Comparison of ENCODE assay signal across 22 mouse cellular contexts in the genomic region with DNA sequence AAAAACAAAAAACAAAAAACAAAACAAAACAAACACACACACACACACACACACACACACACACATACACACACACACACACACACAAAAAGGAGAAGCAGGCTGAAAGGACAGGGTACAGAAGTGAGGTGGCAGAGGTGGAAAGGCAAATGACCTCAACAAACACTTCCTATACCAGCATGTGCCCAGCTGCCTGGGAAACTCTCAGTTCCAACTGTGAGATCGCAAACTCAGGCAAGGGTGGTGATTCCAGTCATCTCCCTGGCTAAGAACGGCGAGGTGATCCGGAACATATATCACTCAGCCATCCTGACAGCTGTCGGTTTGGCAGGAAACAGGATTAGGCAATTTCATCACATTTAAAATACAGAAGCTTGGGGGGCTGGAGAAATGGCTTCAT.
"Had no signal": no experiment of that assay in that cellular context is flagged by ENCODE, and none has a peak within 500 bp of the region (broad histone marks: within the 10 kb centered on the region; RNA-seq: fewer than 3 reads in every experiment).

No protein-coding gene starts in this region.

- DNase-seq: kidney, adult 18-20 months; kidney, adult 9 months; kidney, postnatal 14 days; liver; lung, adult 18-20 months; lung, postnatal 10 days; lung, postnatal 36 days; right cerebral cortex, adult 18-20 months; right cerebral cortex, postnatal 14 days; right cerebral cortex, postnatal 4 days; thymus, adult 2 months; thymus, postnatal 14 days had no signal

- H3K27ac ChIP-seq: limb, embryonic 10.5 days; limb, embryonic 13.5 days; liver, embryonic 12.5 days; liver, embryonic 15.5 days; lung, embryonic 15.5 days; midbrain, embryonic 12.5 days; midbrain, embryonic 15.5 days; neural tube, embryonic 13.5 days; stomach, postnatal 0 days had no signal

- H3K9me3 ChIP-seq: limb, embryonic 10.5 days; limb, embryonic 13.5 days; liver, embryonic 12.5 days; liver, embryonic 15.5 days; lung, embryonic 15.5 days; midbrain, embryonic 12.5 days; midbrain, embryonic 15.5 days; neural tube, embryonic 13.5 days had no signal

- H3K4me3 ChIP-seq: limb, embryonic 10.5 days; limb, embryonic 13.5 days; liver, embryonic 12.5 days; liver, embryonic 15.5 days; lung, embryonic 15.5 days; midbrain, embryonic 12.5 days; midbrain, embryonic 15.5 days; myocyte; neural tube, embryonic 13.5 days had no signal

- H3K4me2 ChIP-seq: limb, embryonic 13.5 days; liver, embryonic 12.5 days; liver, embryonic 15.5 days; lung, embryonic 15.5 days; midbrain, embryonic 12.5 days; midbrain, embryonic 15.5 days; neural tube, embryonic 13.5 days had no signal

- H3K4me1 ChIP-seq: liver, embryonic 15.5 days; lung, embryonic 15.5 days; midbrain, embryonic 12.5 days; midbrain, embryonic 15.5 days; neural tube, embryonic 13.5 days had no signal

- H3K36me3 ChIP-seq: limb, embryonic 10.5 days; limb, embryonic 13.5 days; liver, embryonic 12.5 days; liver, embryonic 15.5 days; lung, embryonic 15.5 days; midbrain, embryonic 12.5 days; midbrain, embryonic 15.5 days; neural tube, embryonic 13.5 days had no signal

- H3K9ac ChIP-seq: limb, embryonic 13.5 days; liver, embryonic 12.5 days; liver, embryonic 15.5 days; lung, embryonic 15.5 days; midbrain, embryonic 12.5 days; midbrain, embryonic 15.5 days; neural tube, embryonic 13.5 days had no signal

- H3K27me3 ChIP-seq: limb, embryonic 13.5 days; liver, embryonic 12.5 days; liver, embryonic 15.5 days; lung, embryonic 15.5 days; midbrain, embryonic 12.5 days; midbrain, embryonic 15.5 days; neural tube, embryonic 13.5 days had no signal

- ATAC-seq: liver, embryonic 12.5 days; midbrain, embryonic 15.5 days had no signal
